Mouse (Mus musculus) spleen, adult 12 weeks (tissue): ENCODE data around the gene Ccdc57.
"Not testable (repeated sequence)": the region's sequence is repeated elsewhere in the genome, so short reads cannot be mapped to it uniquely, and the experiment has no call there.

Experiments used
- DNase-seq: peaks from one replicate; pipeline ENCODE4 v3.0.0; 2022; ENCODE audit warnings: low spot score

Gene Ccdc57

GRCm38 (mm10) chr11:120821076-120821922, 111.4 kb downstream of the Ccdc57 start:
- no peak for DNase-seq

- no peak for DNase-seq
Measured at GRCm38 (mm10) chr11:120820546-120820945, 112.1 kb downstream of the Ccdc57 start.

DNA sequence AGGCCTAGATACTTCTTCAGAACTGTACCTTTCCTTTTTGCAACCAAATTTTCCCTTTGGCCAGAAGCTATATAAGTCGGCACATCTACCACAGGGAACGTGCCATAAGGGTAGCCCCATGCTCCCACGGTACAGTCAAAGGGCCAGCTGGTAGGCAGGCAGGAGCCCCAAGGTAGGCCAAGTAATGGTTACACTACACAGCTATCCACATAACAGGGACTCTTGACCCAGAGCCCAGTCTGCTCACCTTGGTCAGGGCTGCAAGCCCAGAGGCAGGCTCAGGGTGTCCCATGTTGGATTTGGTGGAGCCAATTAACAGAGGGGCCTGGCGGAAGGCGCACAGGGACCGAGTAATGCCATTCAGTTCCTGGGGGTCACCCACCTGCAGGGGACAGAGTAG, 113.1 kb downstream of the Ccdc57 start:
- DNase-seq, result no peak

DNA sequence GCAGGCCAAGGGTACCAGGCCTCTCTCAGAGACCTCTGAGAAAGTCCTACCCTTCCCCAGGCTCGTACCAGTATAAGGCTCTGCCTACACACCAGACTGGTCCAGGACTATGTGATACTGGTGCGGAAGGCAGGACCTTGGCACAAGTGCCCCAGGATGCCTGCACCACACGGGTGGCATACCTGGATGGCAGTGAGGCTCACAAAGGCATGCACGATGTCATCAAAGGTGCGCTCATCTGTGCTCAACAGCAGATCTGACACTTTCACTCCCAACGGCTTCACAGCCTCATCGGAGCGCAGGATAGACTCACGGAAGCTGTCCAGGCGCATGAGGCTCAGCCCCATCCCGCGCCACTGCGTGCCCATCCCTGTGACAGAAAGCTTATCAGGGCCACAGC, 114.4 kb downstream of the Ccdc57 start:
- no peak for DNase-seq

GRCm38 (mm10) chr11:120817358-120817757, 115.3 kb downstream of the Ccdc57 start:
- no peak for DNase-seq

DNA sequence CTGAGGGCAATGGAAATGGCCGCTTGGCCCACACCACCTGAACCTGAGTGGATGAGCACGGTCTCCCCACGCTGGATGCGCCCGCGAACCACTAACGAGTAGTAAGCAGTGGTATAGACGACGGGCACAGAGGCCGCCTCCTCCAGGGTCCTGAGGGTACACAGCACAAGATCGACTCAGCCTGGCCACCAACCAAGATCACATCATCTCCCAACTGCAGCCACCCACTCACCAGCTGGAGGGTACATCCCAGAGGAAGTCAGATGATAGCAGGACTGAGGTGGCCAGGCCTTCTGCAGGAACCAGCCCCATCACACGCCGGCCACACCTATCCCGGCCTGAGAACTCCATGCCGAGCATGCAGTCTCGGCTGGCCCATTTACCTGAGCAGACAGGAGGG, 120.6 kb downstream of the Ccdc57 start:
- DNase-seq, result no peak

GRCm38 (mm10) chr11:120808010-120808409, 124.7 kb downstream of the Ccdc57 start:
- no peak for DNase-seq

DNA sequence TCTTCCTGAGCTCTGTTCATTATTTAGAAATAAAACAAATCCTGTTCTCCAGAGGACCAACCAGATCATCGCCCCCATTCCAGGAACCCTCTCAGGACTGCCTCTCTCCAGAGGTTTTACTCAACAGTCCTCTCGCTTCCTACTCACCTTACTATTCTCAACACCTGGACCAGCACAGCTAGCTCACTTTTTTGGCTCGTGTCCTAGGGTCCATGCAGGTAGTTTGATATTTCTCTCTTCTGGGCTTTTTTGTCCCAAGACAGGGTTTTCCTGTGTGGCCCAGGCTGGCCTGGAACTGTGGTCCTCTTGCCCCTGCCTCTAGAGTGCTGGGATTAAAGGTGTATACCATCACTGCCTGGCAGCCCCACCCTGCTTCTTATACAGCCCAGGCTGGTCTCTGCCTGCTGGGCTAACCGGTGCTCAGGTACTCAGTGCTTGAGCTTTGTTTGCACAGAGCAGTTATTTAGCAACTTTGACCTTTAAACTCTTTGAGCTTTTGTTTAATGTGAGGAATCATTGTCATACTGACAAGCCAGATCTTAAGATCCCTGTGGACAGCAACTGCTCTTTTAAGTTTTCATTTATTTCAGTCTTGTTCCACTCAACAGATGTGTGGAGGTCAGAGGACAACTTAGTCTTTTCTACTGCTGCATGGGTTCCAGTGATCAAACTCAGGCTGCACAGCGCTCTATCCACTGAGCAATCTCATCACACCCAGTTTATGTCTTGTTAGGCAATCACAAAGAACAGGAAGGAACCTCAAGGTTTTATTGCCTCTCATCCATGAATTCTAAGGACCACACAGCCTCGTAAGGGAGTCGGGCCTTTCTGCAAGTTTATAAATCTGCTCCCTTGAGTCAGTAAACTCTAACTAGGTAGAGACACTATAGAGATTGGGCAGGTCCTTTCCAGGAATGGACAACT, 127.0 kb downstream of the Ccdc57 start:
- DNase-seq, result no peak

DNA sequence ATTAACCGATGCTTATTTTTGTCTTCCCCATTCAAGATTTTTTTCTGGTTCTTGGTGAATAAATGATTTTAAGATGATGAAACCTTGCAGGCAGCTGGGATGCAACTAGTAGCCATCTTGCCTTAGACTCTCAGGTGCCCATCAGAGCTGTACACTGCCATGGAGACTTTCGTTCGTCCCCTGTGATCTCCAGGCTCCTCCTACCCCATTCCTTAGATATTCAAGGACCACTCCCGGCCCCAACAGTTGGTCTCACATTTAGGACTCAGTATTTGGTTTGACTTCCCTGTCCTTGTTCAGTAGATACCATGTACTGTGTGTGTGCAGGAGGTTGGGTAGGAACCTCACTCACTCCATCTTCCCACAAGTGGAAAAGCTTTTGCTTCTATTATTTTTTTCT, 127.9 kb downstream of the Ccdc57 start:
- no peak for DNase-seq

GRCm38 (mm10) chr11:120804274-120804673, 128.4 kb downstream of the Ccdc57 start:
- DNase-seq, result no peak

DNA sequence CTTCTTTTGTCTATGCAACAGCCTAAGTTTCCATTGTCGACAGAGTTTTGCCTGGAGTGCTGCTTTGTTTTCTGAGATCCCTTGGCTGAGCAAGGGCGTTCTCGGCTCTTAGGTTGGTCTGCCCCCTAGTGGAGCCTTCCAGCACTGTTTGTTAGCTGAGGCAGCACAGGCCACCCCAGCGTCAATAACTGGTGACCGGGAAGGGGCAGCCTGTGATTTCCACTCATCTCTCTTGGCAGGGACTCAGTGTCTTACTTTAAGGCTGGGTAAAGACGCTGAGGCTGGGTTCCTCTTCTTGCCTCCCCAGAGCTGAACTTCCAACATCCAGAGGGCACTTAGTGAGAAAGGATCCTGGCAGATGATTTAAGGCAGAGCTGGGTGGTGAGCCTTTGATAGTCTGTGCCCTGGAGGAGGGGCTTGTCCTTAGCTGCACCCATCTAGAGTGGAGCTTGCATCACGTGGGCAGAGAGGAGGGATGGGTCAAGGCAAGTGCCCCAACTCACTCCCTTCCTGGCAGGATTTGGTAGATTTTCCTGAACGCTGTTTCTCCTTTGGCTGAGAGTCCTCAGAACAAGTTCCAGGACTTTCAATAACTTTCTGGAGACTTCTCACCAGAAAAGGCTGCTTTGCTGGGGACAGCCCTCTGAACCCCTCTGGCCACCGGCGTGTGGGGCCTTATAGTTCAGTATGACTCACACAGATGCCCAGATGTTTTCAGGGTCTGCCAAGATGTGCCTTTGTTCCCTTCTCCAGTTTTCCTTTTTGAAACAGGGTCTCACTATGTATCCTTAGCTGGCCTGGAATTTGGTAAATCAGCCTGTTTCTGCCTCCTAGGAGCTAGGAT, 132.4 kb downstream of the Ccdc57 start:
- DNase-seq, result peak; percentile 66

- DNase-seq, result no peak
Measured at GRCm38 (mm10) chr11:120799316-120799890, 133.3 kb downstream of the Ccdc57 start.

DNA sequence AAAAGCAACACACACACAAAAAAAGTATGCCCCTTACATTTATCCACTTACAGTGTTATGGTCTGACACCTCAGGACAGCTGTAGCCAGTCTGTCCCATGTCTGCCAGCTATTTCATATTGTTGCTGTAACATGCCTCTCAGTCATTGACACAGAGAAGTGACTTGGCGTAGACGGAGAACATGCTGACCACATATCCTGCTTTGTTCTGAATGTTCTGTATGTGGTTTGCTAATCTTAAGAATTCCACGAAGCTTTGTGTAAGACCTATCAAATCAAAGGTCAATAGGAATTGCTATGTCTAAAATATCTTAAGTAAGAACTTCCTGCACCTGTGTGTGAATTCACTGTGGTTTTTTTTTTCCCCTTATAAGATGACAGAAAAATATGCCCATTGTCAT, 134.4 kb downstream of the Ccdc57 start:
- no peak for DNase-seq

- no peak for DNase-seq
Measured at GRCm38 (mm10) chr11:120796614-120796946, 136.1 kb downstream of the Ccdc57 start.

DNA sequence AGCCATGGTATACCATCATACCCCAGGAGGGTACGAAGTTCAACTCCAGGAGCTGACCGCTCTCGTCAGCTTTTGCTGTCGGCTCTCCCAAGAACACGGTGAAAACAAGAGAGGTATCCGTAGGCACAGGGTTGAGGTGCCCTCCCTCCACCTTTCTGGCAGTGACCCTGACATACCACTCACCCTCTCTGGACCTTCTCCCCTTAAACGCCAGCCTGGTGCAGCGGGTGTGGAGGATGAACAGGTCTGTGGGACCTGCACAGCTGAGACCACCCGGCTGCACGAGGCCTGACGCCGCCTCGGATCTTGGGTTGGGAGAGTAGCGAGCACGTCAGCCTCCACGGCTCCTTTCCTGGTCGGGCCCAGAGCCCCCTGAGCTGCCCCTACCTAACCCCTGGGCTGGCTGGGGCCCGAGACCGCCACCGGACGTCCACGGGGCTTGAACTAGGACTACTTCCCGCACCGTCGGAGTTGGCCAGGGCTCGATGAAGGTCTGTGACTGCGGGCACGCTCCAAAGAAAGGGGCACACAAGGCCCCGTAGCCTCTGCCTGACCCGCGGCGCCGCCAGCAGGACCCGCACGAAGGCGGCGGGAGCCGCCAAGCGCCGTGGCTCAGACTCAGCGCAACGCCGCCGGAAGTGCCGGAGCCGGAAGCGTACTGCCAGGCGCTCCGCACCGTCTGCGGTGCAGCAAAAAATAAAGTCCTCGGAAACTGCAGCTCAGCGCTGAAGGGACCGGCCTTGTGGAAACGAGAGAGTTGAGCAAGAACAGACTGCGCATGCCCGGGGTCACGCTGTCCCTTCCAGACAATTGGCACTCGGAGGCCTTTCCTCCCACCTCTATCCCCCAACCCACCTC, 136.7 kb downstream of the Ccdc57 start, which contains the start of gene Dus1l:
Dus1l (minus strand) TSS at position 648 of the 858 bp plus-strand sequence.
- peak; percentile 96 for DNase-seq

- DNase-seq, result no peak
Measured at GRCm38 (mm10) chr11:120792652-120793051, 140.0 kb downstream of the Ccdc57 start.

DNA sequence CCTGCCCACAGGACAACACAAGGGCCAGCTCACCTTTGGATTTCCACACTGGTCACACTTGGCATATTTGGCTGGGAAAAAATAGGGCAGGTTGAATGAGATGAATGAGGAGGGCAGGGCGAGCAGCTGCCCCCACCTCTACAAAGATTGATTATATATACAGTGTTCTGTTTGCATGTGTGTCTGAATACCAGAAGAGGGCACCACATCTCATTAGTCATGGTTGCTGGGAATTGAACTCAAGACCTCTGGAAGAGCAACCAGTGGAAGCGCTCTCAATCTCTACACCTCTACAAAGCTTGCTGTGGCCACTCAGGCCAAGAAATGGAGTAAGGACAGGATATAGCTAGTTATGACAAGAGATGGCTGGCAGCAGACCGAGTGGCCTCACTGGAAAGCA, 142.9 kb downstream of the Ccdc57 start:
- no peak for DNase-seq

DNA sequence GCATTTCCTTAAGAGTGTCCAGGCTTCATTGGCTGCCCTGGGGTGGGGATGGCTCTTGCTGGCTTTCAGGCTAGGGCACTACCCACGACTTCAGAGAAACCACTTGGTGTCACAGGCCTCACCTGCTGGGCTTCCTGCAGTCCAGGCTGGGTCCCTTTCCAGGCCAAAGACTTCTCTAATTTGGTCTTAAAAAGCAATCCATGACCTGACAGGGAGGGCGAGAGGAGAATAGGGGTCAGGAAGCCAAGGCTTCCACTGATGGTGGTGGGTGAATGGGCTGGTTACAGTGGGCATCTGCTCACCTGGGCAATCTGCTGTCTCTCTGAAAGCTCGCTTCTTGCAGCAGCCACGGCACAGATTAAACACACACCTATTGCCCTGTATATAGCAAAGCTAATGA, 143.3 kb downstream of the Ccdc57 start:
- no peak for DNase-seq

DNA sequence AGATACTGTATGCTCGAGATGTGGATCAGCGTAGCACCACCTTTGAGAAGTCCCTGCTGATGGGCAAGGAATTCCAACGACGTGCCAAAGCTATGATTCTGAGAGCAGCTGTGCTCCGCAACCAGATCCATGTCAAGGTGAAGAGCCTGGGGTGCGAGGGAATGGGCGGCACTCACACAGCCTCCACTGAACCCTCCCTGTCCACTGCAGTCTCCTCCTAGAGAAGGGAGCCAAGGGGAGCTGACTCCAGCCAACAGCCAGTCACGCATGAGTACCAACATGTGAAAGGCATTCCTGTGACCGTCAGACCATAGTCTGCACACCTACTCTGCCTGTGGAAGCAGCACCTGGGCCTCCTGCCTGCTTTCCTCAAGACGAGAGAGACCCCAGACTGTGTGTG, 144.2 kb downstream of the Ccdc57 start:
- DNase-seq, result not testable (repeated sequence)

DNA sequence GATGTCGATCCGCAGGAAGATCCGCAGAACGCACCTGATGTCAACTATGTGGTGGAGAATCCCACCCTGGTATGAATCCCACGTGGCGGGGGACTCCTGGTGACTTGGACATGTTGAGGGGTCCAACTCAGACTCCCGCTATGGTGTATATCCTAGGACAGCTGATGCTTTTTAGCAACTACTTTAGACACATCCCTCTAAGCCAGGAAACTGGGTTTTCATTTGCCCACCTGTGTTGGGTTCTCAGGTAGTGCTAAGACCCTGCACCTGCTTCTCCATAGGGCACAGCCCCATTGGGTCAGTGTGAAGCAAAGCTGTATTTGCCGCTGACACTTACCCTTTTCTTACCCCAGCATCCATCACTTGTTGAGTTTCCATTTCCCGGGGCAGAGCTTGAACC, 147.5 kb downstream of the Ccdc57 start:
- no peak for DNase-seq
